Mouse (Mus musculus): ENCODE results near the gene Zfp599. TPM values are rescaled to one million over a fixed set of nuclear protein-coding genes. Genes with fewer than 3 reads are reported as not detected.

Gene Zfp599
- total RNA-seq, 2 experiments from 2014 or later = 5.0 to 6.2 TPM

DNA sequence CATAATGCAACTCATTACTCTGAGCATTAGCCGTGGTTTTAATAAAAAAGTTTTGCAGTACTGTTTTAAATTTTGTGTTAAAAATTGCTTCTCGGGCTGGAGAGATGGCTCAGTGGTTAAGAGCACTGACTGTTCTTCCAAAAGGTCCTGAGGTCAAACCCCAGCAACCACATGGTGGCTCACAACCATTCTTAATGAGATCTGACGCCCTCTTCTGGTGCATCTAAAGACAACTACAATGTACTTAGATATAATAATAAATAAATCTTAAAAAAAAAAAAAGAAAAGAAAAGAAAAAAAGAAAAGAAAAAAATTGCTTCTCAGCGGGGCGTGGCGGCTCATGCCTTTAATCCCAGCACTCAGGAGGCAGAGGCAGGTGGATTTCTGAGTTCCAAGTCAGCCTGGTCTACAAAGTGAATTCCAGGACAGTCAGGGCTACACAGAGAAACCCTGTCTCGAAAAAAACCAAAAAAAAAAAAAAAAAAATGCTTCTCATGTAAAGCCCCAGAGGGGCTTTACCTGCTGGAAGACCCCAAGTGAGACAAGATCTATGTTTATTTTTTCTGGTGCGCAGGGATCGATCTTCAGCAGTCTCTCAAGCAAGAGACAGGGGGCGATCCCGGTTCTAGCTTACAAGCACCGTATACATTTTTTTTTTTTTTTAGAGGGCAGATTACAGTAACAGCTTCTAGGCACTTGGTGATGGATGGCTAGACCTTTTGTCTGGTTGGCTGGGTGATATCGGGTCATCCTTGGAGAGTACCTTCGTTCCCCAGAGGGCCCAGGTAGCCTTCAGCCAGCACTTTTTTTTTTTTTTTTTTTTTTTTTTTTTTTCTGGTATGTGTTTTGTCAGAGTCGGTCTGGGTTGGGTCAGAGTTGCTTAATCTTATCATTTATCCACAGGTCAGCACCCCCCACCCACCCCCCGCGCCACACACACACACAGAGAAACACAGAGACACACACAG lies 34.9 kb downstream of the Zfp599 start:
- intact Hi-C loops (cut with DNase I) = no loop called here
- DNase-seq = peak; percentile 49

DNA sequence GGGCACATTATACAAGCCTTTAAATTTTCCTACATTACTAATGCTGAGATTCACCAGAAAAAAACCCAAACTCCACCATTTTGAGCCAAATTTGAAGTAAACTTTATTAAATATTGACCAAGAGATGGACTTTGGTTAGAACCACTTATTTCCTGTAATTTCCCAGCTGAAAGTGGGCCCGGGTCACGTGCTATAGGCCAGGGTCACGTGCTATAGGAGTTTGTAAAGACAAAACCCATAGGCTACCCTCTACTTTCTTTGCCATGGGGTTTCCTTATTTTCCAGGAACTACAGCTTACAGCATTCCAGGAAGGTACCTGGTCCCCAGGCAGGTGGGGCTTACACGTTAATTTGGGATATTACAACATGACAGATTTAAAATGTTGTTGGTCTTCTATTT lies 35.6 kb downstream of the Zfp599 start:
- DNase-seq = no peak
- intact Hi-C loops (cut with DNase I) = no loop called here

DNA sequence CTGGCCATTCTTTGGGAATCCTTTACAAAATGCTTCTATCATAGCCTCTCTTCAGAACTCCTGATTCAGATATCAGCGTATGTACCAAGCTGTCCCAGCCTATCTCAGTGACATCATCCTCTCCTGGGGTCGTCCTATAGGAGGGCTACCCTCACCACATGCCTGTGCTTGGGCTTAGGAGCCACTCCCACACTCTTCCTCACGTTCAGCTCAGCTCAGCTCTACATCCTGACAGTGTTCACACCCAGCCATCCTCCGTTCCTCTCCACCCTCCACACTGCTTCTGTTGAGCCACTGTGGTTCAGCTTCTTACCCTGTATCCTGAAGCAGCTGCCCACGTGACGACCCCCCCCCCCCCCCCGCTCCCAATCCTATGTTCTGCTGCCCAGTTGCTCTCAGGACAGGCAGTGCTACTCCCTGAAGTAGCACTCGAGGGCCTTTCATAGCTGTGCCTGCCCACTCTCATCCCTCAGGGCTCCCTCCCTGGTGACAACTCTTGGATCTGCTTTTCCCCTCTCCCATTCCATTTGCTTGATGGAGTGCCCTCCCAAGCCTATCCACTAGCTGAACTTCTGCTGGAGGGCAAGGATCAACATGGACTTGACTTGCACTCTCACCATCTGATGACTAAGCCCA lies 41.7 kb downstream of the Zfp599 start:
- intact Hi-C loops (cut with DNase I) = no loop called here
- DNase-seq = no peak

DNA sequence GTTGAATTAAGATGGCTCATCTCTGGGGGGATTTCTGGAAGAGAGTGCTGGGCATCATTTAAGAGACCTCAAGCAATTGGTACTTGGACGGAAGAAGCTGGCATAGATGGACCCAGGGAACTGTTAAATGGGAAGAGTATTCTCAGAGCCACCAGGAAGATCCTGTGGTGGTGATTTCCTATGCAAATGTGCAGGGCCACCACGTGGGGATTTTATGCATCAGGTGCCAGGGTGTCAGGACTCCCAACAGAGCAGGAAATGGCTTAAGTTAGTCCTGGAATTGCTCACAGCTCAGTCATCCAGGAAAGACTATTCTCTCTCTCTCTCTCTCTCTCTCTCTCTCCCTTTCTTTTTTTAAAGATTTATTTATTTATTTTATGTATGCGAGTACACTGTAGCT lies 43.0 kb downstream of the Zfp599 start:
- no peak for DNase-seq
- intact Hi-C loops (cut with DNase I) = no loop called here

DNA sequence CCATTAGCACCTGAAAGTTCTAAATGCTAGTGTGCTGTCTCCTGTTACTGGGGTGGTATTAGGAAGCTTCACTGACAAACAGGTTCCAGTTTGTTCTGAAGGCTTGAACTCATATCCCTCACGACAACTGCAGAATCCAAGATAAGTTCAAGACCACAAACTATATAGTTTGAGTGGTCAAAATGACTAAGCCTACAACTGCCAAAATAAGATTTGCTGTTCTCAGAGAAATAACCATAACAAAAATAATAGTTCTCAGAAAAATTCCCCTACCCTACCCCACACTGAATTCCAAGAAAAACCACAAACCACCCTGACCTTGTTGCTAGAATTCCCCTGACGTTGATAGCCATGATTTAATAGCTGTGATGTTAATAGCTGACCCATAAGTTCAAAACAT lies 45.1 kb downstream of the Zfp599 start:
- no peak for DNase-seq
- intact Hi-C loops (cut with DNase I) = no loop called here

DNA sequence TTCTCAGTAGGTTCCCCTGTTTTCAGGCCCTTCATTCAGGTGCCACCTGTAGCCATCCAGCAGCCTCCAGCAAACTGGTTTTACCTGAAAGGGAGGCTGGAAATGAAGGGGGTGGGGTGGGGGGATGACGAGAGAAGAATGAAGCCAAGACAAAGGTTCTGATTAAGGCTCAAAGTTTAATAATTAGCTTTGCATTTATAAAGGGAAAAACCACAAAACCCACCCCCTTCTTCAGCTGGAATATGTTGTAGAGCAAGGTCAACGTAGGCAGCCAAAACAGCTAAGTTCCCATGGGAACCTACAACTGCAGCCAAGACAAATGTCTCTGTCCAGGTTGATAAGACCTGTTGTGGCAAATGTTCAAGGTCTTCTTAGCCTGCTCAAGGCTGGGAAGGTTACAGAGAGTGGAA lies 45.9 kb downstream of the Zfp599 start:
- DNase-seq = no peak
- intact Hi-C loops (cut with DNase I) = no loop called here

Other genes starting within 250 kb of the Zfp599 start
- 100 to 1,000 TPM; 365 to 366 TPM for gene Elavl3, start 207.9 kb downstream of the Zfp599 start, total RNA-seq (2021)
- gene Gm49318, start 188.6 kb downstream of the Zfp599 start, total RNA-seq (2021) = not detected
- gene Zfp653, start 188.5 kb downstream of the Zfp599 start, total RNA-seq (2021) = 10 to 100 TPM; 28.6 to 30.1 TPM
- 10 to 100 TPM; 43.2 to 44.6 TPM for gene Ecsit, start 174.5 kb downstream of the Zfp599 start, total RNA-seq (2021)
- gene Cnn1, start 160.7 kb downstream of the Zfp599 start, total RNA-seq (2021) = under 1 TPM in 1 of 2 experiments, not detected in 1; 0.44 TPM
- gene Elof1, start 142.7 kb downstream of the Zfp599 start, total RNA-seq (2021) = 10 to 100 TPM; 65.7 to 66.6 TPM
- gene Acp5, start 124.2 kb downstream of the Zfp599 start, total RNA-seq (2021) = under 1 TPM; 0.26 to 0.38 TPM
- gene Pigyl, start 103.0 kb downstream of the Zfp599 start, total RNA-seq (2021) = 10 to 100 TPM; 37.4 to 38.1 TPM
- gene Zfp872, start 71.8 kb downstream of the Zfp599 start, total RNA-seq (2021) = under 1 TPM; 0.78 to 0.83 TPM
- gene Zfp809, start 34.2 kb downstream of the Zfp599 start, total RNA-seq (2021) = 10 to 100 TPM; 12.8 to 13.7 TPM
- 10 to 100 TPM; 24.3 to 24.6 TPM for gene Zfp810, start 47.8 kb upstream of the Zfp599 start, total RNA-seq (2021)
- 1 to 10 TPM; 5.3 to 5.5 TPM for gene Anln, start 129.3 kb upstream of the Zfp599 start, total RNA-seq (2021)
- gene 9530077C05Rik, start 151.6 kb upstream of the Zfp599 start, total RNA-seq (2021) = 10 to 100 TPM; 10.1 to 10.3 TPM
- not detected for gene Gm17545, start 194.4 kb upstream of the Zfp599 start, total RNA-seq (2021)
- gene Rp9, start 209.8 kb upstream of the Zfp599 start, total RNA-seq (2021) = 10 to 100 TPM; 55.9 to 58.6 TPM
- 10 to 100 TPM; 26.8 to 31.2 TPM for gene Bbs9, start 215.8 kb upstream of the Zfp599 start, total RNA-seq (2021)